Mouse (Mus musculus): ENCODE results near the gene Ssxa1. TPM values are rescaled to one million over a fixed set of nuclear protein-coding genes. Genes with fewer than 3 reads are reported as not detected.
"Not testable (repeated sequence)": the region's sequence is repeated elsewhere in the genome, so short reads cannot be mapped to it uniquely, and the experiment has no call there.

Gene Ssxa1
- not detected for polyA plus RNA-seq (2017; shearing (Covaris generic))

DNA sequence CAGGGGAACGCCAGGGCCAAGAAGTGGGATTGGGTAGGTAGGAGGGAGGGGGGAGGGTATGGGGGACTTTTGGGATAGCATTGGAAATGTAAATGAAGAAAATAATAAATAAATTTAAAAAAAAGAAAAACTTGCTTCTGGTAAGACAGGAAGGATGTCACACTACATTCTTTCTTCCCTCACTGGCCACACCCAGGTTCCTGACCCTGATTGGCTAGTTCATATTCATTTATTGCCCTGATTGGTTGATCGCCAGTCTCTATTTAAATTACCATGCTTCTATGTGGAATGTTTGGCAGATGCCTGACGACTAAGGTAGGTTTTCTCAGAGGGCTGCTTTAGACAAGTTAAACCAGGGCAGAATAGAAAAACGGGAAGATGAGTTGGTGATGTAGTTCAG is at the start of gene Ssxa1:
TSS of gene Ssxa1 (plus strand) at position 301 of the 400 bp plus-strand sequence.
- no peak for ATAC-seq

DNA sequence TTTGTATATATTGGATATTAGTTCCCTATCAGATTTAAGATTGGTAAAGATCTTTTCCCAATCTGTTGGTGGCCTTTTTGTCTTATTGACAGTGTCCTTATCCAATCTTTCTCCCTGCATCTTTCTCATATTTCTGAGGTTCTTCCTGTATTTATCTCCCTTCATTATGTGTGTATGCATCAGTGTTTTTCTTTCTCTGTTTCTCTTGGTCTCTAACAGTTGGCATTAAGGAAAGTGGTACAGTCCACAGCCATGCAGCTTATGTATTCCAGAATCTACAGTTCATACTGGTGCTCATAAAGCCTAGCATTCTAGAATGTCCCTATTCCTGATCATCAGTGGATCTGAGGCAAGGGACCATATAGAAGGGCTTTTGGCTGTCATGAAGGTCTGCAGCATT is 47.5 kb upstream of the Ssxa1 start, which contains the start of gene Spaca5:
TSS of gene Spaca5 (plus strand) at position 301 of the 400 bp plus-strand sequence.
- ATAC-seq = no peak

DNA sequence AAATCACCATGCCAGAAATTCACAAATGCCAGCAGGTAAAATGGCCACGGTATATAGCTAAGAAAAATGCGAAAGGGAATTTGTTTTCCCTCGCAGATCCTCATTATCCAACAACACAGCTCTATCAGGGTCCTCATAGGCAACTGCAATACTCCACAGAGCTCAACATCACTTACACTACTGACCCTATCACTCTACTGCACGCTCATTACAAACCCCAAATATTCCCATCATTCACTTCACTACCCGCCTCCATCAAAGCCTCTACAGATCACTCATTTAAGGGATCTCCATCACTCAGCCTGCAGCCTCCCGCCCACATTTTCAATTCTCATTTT is 27.0 kb upstream of the Ssxa1 start:
- no peak for ATAC-seq

DNA sequence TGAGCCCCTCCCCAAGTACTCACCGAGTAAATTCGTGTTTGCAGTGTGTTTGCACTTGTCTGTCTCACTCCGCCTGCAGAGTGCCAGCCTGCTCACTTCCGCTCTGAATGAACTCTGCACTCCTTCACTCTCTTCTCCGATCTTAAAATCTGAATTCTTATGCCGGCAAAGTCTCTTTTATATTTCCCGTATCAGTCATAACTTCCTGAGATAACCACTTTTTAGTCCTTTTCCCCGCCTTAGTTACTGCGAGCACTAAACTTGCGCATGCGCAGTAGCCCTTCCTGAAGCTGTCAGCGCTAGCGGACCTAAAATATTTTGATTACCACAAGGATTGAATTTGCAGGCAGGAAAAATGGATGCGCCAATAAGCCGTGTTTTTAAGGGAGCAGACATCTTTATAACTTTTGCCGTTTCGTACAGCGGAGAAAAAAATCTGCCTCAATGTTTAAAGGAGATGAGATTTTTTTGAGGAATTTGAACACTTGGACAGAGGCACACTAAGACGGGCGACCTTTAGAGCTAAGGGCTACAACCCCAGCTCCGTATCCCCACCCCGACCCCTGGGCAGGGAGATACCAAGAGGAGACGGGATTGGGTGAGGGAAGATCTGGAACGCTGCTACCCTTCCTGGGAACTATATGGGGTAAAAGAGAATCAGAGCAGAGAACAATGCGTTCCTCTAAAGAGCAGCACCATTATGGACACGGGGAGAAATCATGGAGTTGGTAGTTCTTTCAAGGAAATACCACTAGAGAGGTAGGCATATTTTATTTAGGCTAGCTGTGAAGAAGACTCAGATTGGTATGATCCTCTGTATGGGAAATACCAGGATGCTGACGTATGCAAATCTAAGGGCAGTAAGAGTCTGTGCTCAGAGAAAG is 26.4 kb upstream of the Ssxa1 start, which contains the start of gene Zfp300:
TSS of gene Zfp300 (minus strand) at position 545 of the 884 bp plus-strand sequence.
- peak; percentile 77 for ATAC-seq

DNA sequence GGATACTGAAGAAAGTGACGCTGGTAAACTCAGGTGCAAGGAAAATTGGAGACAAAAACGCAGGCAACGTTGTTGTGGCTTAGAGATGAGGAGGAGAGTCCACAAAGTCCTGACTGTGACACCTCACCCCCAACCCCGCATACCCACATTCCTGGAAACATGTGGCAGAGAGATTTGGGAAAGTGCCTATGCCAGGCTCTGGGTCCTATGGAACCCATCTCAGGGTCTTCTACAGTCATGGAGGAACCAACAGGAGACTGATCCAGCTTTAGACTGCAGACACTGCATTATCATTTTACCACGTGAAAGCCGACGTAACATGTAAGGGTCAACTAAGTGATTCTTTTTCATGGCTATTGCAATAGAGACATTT is 25.8 kb upstream of the Ssxa1 start:
- no peak for ATAC-seq

DNA sequence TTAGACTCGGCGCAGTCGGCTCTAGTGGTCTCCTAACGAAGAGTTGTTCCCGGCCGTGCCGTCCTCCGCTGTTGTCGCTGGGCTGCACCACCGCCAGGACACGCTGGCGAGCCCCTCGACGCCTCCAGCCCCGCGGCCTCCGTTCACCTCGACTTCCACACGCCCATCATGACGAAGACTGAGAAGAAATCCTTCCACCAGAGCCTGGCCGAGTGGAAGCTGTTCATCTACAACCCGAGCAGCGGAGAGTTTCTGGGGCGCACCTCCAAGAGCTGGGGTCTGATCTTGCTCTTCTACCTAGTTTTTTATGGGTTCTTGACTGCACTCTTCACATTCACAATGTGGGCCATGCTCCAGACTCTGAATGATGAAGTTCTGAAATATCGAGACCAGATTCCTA is 31.1 kb downstream of the Ssxa1 start:
- not testable (repeated sequence) for ATAC-seq

Other genes starting within 250 kb of the Ssxa1 start
- not detected for gene Timp1, start 245.7 kb upstream of the Ssxa1 start, polyA plus RNA-seq (2017; shearing (Covaris generic))
- gene Syn1, start 194.8 kb upstream of the Ssxa1 start, polyA plus RNA-seq (2017; shearing (Covaris generic)) = not detected
- 1 to 10 TPM; 2.4 to 5.2 TPM for gene Cfp, start 184.3 kb upstream of the Ssxa1 start, polyA plus RNA-seq (2017; shearing (Covaris generic))
- 1 to 10 TPM; 3.9 to 4.1 TPM for gene Elk1, start 165.2 kb upstream of the Ssxa1 start, polyA plus RNA-seq (2017; shearing (Covaris generic))
- gene Uxt, start 153.8 kb upstream of the Ssxa1 start, polyA plus RNA-seq (2017; shearing (Covaris generic)) = 10 to 100 TPM; 40.8 to 49.3 TPM
- gene Zfp182, start 53.5 kb upstream of the Ssxa1 start, polyA plus RNA-seq (2017; shearing (Covaris generic)) = 10 to 100 TPM; 16.0 to 19.5 TPM
- gene Spaca5, start 47.4 kb upstream of the Ssxa1 start, polyA plus RNA-seq (2017; shearing (Covaris generic)) = not detected
- gene Zfp300, start 26.3 kb upstream of the Ssxa1 start, polyA plus RNA-seq (2017; shearing (Covaris generic)) = 1 to 10 TPM; 2.4 to 3.3 TPM
- not detected for gene Gm21876, start 59.8 kb downstream of the Ssxa1 start, polyA plus RNA-seq (2017; shearing (Covaris generic))